In the genomic region with DNA sequence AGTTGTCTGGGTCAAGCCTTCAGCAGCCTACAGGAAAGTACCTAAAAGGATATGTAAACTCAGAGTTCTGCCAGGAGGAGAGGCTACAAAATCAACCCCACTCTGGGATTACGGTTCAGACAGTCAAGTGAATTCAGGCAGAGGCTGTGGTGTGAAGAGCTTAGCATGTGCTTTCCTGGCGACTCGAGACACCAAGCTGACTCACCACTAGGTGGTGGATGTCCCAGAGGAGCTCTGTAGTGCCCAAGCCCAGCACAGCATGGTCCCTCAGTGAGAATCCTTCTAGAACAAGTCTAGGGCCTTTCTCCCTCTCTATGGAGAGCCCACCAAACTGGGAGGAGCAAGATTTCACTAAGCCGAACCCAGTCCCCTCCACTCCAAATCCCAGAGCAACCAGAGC, we compare ENCODE assay signal across 10 mouse cellular contexts. TPM values are rescaled to one million over a fixed set of nuclear protein-coding genes. Genes with fewer than 3 reads are reported as not detected.
A peak's percentile ranks its signal among the peaks of the same experiment; 100 is the strongest.
DNase-seq lines count a peak whose midpoint lies in the region; TF ChIP-seq lines count a peak whose summit lies in the region.
"Had no signal": no experiment of that assay in that cellular context is flagged by ENCODE, and none has a peak within 500 bp of the region (broad histone marks: within the 10 kb centered on the region; RNA-seq: fewer than 3 reads in every experiment).

No protein-coding gene starts in this region.

- TF ChIP-seq CTCF in thymus, adult 2 months (IDR thresholded peaks at IDR 0.05; ENCODE audit: borderline replicate concordance, control insufficient read depth, extremely low read depth, insufficient read depth, low read length, poor library complexity): peak; percentile 45; the same call in 1 of the 2 replicates

- no peak for TF ChIP-seq POLR2A in thymus, adult 2 months (IDR thresholded peaks at IDR 0.05; ENCODE audit: control insufficient read depth, extremely low read depth, insufficient read depth, low read length, poor library complexity)

- no peak overlapping the region for H3K4me3 ChIP-seq in heart, embryonic 10.5 days
- H3K4me3 ChIP-seq in thymus, adult 2 months (ENCODE audit: control insufficient read depth, insufficient read depth, low read length): no peak overlapping the region

- H3K36me3 ChIP-seq in heart, embryonic 10.5 days: no peaks in the 10 kb centered on the region
- H3K36me3 ChIP-seq in thymus, adult 2 months (ENCODE audit: control insufficient read depth, insufficient read depth, low read length): no peaks in the 10 kb centered on the region

- H3K9me3 ChIP-seq in heart, embryonic 10.5 days: no peaks in the 10 kb centered on the region

- no peak overlapping the region for H3K27ac ChIP-seq in heart, embryonic 10.5 days
- no peak overlapping the region for H3K27ac ChIP-seq in thymus, adult 2 months (ENCODE audit: control insufficient read depth, insufficient read depth, low read length)
- H3K27ac ChIP-seq: macrophage had no signal

- WGBS in heart, embryonic 10.5 days: 38% methylated on average over 4 of the region's 4 CpGs
- WGBS in thymus, adult 2 months: 42% methylated on average over 4 of the region's 4 CpGs

- H3K27me3 ChIP-seq in heart, embryonic 10.5 days (ENCODE audit: insufficient read depth, poor library complexity, severe bottlenecking): peaks cover 15% of the 10 kb centered on the region
- H3K27me3 ChIP-seq in thymus, adult 2 months (ENCODE audit: control insufficient read depth, insufficient read depth, low read length): no peaks in the 10 kb centered on the region

- H3K4me1 ChIP-seq in heart, embryonic 10.5 days: no peaks in the 10 kb centered on the region
- H3K4me1 ChIP-seq in thymus, adult 2 months (replicated peaks; ENCODE audit: control insufficient read depth, insufficient read depth, low read length): no peaks in the 10 kb centered on the region

- DNase-seq in heart, adult 11 months: peak; percentile 89
- DNase-seq in heart, embryonic 10.5 days (ENCODE audit: low spot score): no peak
- DNase-seq in thymus, adult 2 months: peak; percentile 19
- no peak for DNase-seq in thymus, adult 18-20 months
- DNase-seq in induced T-regulatory cell, adult 2 months (ENCODE audit: low read depth): peak; percentile 49
- DNase-seq in thymus, postnatal 4 days: peak; percentile 59
- DNase-seq in right cerebral cortex, postnatal 25 days: no peak
- DNase-seq in heart, adult 8-10 months (ENCODE audit: low spot score): no peak

RNA-seq across cellular contexts. Expression of a gene that starts 9.8 kb away (rescaled TPM):
- polyA plus RNA-seq in heart, embryonic 10.5 days (2016; fragmentation: Nextera tagmentation; extraction: Ambion mirVana): not detected in 2 replicates
- polyA plus RNA-seq in thymus, adult 2 months (2012; rRNA removed): 0.73 and 0.87 TPM in 2 replicates
- under 1 TPM; 0.16 to 0.69 (median 0.21) TPM for total RNA-seq in heart, adult 8-10 months (2022)
- polyA plus RNA-seq: forebrain, embryonic 14.5 days; macrophage had no signal

Comparison
In these comparisons a context has a peak if more than half of its experiments do, and no peak if none do; other contexts are left out.
1. DNase-seq: peak in heart, adult 11 months (single experiment), thymus, adult 2 months (single experiment), induced T-regulatory cell, adult 2 months (single experiment) and thymus, postnatal 4 days (single experiment); none in heart, embryonic 10.5 days (single experiment), thymus, adult 18-20 months (0 of 2), right cerebral cortex, postnatal 25 days (single experiment) and heart, adult 8-10 months (single experiment).